Mouse (Mus musculus) adrenal gland, postnatal 36 days (tissue): ENCODE measurements around the gene Galnt3. TPM values are rescaled to one million over a fixed set of nuclear protein-coding genes. Genes with fewer than 3 reads are reported as not detected.

Source experiments
- total RNA-seq, 2 experiments: library from RNA; stranded (reverse); gene quantifications; 2 replicates each; pipeline ENCODE4 v1.2.3; 2021

The Galnt3 gene
- total RNA-seq, 2 experiments from 2014 or later: 0.63 to 2.0 TPM

Other genes with a start within 250 kb of the Galnt3 start
- gene Ttc21b, start 131.6 kb upstream of the Galnt3 start, total RNA-seq: 10 to 100 TPM in 1 of 2 experiments, 1 to 10 TPM in 1; 5.7 to 13.1 TPM